Mouse (Mus musculus): ENCODE data around the gene Tet1.
"Not testable (repeated sequence)": the region's sequence is repeated elsewhere in the genome, so short reads cannot be mapped to it uniquely, and the experiment has no call there.

The Tet1 gene

GRCm38 (mm10) chr10:62908896-62909295 lies at the start of gene Tet1:
Gene Tet1 (minus strand): TSS chr10:62908996.
- not testable (repeated sequence) for DNase-seq (ENCODE audit: low spot score)

DNA sequence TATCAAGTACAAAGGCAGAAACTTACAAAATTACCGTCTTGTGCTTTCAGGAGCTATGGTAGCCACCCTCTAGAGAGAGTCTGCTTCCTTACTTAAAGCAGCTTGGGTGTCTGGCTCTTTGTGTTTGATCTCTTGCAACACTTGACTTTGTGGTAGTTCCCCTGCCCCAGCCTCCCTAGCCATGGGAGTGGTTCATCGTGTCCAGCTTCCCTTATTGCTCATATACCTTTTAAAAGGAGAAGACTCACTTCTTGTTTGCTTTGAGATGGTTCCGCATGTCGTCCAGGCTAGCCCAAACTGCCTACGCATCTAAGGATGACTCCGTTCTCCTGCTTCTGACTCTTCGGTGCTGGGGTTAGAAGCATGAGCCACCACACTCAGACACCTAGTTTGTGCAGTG lies 39.8 kb upstream of the Tet1 start:
- no peak for DNase-seq (ENCODE audit: low spot score)

DNA sequence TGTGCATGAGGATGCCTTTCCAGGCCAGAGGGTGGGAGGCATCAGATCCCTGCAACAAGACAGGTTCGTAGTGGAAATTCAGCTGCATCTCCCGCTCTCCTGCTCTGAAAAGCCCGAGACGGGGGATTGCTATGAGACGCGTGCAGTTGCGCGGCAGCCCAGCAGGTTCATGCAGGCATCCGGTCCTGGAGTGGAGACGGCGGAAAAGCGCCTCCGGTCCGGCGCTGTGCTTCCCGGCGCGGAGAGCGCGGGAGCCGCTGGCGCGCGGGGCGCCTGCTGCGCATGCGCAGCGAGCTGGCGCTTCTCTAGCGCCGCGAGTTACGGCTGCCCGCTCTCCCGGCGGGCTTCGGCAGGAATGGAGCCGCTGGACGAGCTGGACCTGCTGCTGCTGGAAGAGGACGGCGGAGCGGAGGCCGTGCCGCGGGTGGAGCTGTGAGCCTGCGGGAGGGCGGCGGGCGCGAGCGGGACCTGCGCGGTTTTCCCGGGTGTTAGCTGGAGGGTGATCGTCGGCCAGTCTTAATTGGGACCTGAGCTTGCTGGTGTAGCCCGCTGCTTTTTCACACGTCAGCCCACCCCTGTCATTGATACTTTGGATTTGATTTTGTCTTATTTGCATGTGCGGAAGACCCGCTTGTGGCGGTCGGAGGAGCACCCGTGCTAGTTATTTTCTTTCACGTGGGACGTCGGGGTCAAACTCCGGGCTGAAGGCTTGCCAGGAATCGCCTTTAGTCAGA lies 38.1 kb upstream of the Tet1 start, which contains the start of gene Dna2:
Gene Dna2, plus strand, starts transcription at position 289 of the 734 bp plus-strand sequence.
- peak; percentile 91 for DNase-seq (ENCODE audit: low spot score)

- DNase-seq (ENCODE audit: low spot score): no peak
Observed at GRCm38 (mm10) chr10:62944975-62945580, 36.3 kb upstream of the Tet1 start.

DNA sequence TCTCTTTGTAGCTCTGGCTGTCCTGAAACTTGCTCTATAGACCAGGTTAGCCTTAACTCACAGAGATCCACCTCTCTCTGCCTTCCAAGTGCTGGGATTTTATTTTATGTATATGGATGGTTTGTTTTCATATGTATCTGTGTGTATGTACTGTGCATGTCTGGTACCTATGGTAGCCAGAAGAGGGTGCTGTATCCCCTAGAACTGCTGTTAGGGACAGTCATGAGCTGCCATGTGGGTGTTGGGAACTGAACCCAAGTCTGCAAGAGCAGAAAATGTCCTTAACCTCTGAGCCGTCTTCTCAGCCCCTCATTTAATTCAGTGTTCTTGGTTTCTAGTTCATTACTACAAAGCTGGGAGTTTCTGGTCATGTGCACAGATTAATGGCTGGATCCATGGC lies 23.6 kb upstream of the Tet1 start:
- no peak for DNase-seq (ENCODE audit: low spot score)

DNA sequence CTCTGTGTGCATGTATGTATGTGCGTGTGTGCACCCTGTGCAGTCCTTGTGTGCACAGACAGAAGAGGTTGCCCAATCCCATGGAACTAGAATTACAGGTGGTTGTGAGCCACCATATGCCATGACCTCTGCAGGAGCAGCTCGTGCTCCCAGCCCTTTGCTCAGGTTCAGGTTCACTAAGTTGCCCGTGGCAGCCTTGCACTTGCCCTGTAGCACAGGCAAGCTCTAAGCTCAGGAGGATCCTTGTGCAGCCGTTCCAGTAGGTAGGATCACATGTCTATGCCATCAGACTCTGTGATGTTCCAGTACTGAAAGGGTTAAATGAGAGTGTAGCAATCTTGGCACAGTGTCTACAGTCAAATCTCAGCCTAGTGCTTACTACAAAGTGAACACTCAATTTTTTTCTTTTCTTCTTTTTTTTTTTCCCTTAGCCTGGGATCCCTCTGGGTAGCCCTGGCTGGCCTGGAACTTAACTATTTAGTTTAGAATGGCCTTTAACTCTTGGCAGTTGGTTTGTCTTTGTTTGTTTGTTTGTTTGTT lies 15.4 kb upstream of the Tet1 start:
- DNase-seq (ENCODE audit: low spot score): no peak

DNA sequence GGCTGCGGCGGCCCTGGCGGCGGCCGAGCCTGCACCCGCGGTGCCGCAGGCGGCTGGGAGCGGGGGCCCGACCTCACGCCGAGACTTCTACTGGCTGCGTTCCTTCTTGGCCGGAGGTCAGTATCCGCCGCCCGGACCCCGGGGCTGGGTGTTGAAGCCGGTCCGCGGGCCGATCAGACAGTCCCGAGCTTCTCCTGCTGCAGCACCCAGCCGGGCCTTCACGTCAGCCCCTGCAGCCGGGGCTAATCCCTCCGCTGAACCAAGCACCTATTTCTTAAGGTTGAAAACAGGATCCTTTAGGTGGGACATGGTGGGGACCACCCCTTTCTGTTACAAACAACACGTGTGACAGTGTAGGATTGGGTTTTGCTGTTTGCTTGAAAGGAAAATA lies 12.0 kb upstream of the Tet1 start:
- no peak for DNase-seq (ENCODE audit: low spot score)

- DNase-seq (ENCODE audit: low spot score): peak; percentile 97
Observed at GRCm38 (mm10) chr10:62919925-62920765, 11.3 kb upstream of the Tet1 start, which contains the start of gene Slc25a16. Gene Slc25a16 (plus strand): TSS chr10:62920633.

DNA sequence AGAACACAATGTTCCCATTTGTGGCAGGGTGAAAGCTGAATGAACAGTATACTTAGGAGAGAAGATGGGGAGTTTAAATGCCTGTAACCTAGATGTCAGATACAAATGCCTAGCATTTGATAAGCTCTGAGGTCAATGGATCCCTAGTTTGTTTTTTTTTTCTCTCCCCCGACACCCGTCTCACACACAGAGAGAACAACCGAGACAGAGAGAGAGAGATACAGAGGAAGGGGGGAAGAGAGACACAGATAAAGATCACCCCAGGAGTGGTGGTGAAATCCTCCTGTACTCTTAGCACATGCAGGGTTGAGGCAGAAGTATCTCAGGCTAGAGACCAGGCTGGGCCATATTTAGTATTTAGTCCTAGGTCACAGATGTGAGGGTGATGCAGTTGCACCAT lies 10.2 kb upstream of the Tet1 start:
- DNase-seq (ENCODE audit: low spot score): no peak

- no peak for DNase-seq (ENCODE audit: low spot score)
Observed at GRCm38 (mm10) chr10:62911120-62911519, 2.3 kb upstream of the Tet1 start.

DNA sequence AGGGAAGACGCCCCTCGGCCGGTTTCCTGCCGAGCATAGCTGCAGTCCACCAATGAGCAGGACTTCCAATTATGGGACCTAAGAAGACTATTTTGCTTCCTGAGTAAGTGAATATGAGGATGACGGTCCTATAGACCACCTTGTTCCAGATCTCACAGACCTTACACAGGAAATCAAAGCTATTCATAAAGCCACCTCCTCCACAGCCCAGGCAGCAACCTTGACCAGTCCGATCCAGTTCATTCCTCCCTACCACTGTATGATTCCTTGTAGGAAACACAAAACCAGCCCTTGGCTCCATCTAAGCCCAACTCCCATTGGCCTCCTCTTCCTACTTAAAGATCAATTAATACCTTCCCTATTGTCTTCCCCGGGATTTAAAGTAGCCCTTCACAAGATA lies 2.5 kb downstream of the Tet1 start:
- no peak for DNase-seq (ENCODE audit: low spot score)

DNA sequence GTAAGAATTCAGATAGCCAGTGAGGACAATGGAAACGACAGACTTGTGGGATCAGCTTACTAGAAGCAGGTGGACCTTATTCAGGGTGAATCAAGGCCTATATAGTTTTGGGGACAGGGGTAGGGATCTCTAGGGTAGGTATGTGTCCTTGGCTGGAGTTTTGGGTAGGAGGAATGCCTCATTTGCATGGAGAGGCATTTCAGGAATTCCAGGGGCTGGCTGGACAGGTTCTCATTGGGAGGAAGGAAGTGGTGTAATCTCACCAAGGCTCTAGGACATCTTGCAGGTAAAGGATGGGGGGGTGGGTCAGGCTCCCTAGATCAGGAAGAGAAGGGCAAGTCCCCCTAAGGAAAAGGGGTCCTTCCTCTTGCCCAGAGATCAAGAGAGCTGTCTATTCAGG lies 6.0 kb downstream of the Tet1 start:
- DNase-seq (ENCODE audit: low spot score): no peak

GRCm38 (mm10) chr10:62901826-62902225 lies 7.0 kb downstream of the Tet1 start:
- no peak for DNase-seq (ENCODE audit: low spot score)

- no peak for DNase-seq (ENCODE audit: low spot score)
Observed at GRCm38 (mm10) chr10:62900144-62900543, 8.7 kb downstream of the Tet1 start.

- DNase-seq (ENCODE audit: low spot score): no peak
Observed at GRCm38 (mm10) chr10:62898061-62898460, 10.7 kb downstream of the Tet1 start.

DNA sequence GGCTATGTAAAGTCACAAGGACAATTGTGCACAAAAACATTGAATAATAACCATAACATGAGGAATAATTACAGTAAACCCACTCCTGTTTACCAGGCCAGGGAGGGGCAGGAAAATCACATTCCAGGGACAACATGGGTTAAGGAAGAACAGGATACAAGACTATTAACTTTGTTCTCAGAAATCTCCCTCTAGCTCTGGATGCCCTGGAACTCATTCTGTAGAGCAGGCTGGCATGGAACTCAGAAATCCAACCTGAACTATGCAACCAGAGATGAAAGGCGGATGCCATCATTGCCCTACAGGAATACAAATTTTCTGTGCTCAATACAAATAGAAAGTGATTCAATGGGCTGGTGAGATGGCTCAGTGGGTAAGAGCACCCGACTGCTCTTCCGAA lies 11.4 kb downstream of the Tet1 start:
- no peak for DNase-seq (ENCODE audit: low spot score)

DNA sequence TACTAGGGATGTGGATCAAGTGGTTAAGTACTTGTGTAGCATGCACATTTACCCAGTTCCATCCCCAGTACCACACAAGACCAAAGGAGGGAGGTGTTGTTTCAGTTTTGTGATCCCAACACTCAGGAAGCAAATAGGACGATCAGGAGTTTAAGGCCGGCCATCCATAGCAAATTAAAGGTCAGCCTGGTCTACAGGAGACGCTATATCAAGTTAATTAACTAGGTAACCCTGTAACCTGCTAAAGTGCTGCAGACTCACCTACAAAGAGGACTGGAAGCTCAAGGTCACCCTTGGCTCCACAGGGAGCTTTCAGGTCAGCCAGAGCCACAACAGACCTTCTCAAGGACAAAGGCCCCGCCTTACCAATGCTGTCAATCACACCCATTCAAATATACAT lies 12.0 kb downstream of the Tet1 start:
- DNase-seq (ENCODE audit: low spot score): no peak

- DNase-seq (ENCODE audit: low spot score): no peak
Observed at GRCm38 (mm10) chr10:62896035-62896434, 12.8 kb downstream of the Tet1 start.

GRCm38 (mm10) chr10:62895386-62895785 lies 13.4 kb downstream of the Tet1 start:
- no peak for DNase-seq (ENCODE audit: low spot score)

DNA sequence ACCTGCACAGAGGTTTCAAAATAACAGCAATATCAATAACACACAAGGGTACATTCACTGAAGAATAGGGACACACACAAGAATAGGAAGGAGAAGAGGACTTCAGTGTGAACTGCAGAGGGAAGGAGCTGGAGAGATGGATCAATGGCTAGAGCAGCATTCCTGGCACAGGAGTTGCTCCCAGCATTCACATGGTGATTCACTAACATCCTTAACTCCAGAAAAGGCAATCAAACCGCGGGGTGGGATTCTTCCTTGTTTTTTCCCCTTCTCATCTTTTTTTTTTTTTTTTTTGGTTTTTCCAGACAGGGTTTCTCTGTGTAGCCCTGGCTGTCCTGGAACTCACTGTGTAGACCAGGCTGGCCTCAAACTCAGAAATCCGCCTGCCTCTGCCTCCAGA lies 14.3 kb downstream of the Tet1 start:
- no peak for DNase-seq (ENCODE audit: low spot score)

DNA sequence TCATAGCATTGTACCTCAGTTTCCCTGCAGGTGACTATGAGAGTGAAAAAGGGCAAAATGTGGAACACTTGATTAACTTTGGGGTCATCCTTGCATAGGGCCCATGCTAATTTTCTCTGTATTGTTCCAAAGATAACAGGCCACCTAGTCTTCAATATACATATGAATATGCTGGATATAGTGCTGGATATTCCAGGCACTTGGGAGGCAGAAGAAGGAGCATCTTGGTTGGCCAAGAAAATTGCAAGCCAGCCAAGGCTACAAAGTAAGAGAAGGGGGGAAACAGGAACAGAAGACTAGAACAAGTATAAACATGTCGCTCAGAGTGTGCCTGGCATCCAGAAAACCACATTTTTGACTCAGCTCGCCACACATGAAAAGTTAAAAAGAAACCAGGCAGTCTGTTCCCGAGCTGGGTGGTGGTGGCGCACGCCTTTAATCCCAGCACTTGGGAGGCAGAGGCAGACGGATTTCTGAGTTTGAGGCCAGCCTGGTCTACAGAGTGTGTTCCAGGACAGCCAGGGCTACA lies 15.4 kb downstream of the Tet1 start:
- no peak for DNase-seq (ENCODE audit: low spot score)

GRCm38 (mm10) chr10:62892549-62893232 lies 16.1 kb downstream of the Tet1 start:
- no peak for DNase-seq (ENCODE audit: low spot score)
